Mouse (Mus musculus): ENCODE data around the gene Gm28038. TPM values are rescaled to one million over a fixed set of nuclear protein-coding genes. Genes with fewer than 3 reads are reported as not detected.

The Gm28038 gene
- total RNA-seq, 1 experiment from 2014 or later, result not detected

DNA sequence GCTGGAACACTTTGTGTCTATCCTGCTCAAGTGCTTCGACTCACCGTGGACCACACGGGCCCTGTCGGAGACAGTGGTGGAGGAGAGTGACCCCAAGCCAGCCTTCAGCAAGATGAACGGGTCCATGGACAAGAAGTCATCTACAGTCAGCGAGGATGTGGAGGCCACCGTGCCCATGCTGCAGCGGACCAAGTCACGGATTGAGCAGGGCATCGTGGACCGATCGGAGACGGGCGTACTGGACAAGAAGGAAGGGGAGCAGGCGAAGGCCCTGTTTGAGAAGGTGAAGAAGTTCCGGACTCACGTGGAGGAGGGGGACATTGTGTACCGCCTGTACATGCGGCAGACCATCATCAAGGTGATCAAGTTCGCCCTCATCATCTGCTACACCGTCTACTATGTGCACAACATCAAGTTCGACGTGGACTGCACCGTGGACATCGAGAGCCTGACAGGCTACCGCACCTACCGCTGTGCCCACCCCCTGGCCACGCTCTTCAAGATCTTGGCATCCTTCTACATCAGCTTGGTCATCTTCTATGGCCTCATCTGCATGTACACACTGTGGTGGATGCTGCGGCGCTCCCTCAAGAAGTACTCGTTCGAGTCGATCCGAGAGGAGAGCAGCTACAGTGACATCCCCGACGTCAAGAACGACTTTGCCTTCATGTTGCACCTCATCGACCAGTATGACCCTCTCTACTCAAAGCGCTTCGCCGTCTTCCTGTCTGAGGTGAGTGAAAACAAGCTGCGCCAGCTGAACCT, 25.0 kb upstream of the Gm28038 start:
- no peak for ATAC-seq (ENCODE audit: extremely low read depth, insufficient number of reproducible peaks, low FRiP score, poor library complexity, severe bottlenecking)

DNA sequence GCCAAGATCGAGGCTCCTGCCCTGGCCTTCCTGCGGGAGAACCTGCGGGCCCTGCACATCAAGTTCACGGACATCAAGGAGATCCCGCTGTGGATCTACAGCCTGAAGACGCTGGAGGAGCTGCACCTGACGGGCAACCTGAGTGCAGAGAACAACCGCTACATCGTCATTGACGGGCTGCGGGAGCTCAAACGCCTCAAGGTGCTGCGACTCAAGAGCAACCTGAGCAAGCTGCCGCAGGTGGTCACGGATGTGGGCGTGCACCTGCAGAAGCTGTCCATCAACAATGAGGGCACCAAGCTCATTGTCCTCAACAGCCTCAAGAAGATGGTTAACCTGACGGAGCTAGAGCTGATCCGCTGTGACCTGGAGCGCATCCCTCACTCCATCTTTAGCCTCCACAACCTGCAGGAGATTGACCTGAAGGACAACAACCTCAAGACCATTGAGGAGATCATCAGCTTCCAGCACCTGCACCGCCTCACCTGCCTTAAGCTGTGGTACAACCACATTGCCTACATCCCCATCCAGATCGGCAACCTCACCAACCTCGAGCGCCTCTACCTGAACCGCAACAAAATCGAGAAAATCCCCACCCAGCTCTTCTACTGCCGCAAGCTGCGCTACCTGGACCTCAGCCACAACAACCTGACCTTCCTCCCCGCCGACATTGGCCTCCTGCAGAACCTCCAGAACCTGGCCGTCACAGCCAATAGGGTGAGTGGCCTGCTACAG, 24.1 kb upstream of the Gm28038 start:
- no peak for ATAC-seq (ENCODE audit: extremely low read depth, insufficient number of reproducible peaks, low FRiP score, poor library complexity, severe bottlenecking)

DNA sequence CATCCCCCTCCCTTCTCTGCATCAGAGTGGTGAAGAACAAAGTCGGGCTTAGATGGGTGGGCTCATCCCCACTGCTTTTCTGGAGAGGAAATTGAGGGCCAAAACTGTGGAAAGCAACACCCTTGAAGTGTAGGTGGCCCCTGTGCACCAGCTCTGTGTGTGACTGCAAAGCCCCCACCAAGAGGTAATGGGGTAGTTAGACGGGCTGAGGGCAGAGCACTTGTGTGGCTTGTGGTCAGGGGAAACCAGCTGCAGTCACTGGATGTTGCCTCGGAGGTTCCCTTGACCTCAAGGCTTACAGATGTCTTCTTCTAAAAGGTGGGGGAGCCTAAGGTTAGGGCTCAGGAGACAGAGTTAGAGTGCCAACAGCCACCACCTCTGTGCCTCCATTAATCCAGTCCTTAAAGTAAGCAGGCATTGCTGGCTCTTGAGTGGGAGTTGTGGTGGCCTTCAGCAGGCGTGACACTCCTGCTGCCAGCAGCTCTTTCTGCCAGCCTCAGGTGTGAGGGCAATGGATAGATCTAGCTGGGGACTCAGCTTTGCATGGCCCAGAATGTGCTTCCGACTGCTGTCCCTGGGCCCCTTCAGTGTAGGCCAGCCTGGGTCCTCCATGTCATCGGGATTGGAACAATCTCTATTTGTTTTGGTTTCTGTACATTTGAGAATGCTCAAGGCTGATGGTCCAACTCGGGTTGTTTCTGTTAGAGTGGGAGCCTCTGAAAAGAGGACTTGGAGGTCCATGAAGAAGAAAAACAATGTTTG, 23.0 kb upstream of the Gm28038 start:
- ATAC-seq (ENCODE audit: extremely low read depth, insufficient number of reproducible peaks, low FRiP score, poor library complexity, severe bottlenecking), result no peak

DNA sequence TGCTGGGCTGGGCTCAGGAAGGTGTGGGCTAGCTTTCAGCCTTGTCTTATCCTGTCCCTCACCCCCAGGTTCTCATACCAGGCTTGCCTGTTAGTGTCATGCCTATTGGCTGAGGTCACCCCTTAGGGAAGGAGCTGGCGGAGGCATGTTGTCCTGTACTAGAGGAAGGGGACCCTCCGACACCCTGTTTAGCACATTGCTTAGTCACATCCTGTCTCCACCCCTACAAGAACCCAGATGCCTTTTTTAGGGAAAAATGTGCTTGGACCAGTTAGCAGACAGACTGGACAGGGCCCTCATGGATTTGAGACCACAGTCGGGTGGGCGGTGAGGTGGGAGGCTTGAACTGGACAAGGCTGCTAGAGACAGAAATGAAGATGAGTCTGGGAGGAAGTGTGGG, 22.2 kb upstream of the Gm28038 start:
- no peak for ATAC-seq (ENCODE audit: extremely low read depth, insufficient number of reproducible peaks, low FRiP score, poor library complexity, severe bottlenecking)

DNA sequence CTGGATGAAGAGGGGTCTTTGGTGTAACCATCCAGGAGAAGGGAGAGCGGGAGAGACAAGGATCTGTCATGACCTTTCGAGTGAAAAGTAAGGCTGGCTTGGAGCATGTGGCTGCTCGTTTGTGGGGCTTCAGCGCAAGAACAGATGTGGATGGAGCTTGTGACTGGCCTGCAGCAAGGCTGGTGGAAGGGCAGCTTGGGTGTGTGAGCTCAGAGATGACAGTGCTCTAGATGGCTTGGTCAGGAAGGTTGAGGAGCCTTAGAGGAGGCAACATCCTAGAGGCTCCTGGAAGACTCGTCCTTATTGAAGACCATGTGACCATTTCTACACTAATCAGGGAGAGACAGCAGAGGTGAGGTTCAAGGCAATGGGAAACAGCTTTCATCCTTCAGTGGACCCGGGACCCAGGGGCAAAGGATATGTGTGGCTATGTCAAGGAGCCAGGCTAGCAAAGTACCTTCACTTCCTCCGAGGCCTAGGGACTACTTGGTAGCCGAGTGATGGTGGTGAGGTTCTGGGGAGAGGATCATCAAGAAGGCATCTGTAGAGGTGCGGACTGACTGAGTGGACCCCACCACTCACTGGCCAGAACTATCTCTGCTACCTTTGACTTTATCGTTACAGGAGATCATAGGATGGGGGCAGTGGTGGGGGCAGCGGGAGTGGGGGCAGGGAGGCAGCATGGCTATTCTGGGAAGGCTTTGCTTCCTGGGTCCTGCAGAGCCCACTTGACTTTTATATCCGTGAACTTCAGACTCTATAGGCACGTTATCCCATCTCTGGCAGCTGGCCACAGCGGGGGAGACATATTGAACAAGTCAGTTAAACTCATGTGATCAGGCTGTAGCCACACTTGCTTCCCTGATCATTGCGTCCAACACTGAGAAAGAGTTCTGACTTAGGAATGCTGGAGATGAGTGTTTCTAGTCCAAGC, 21.4 kb upstream of the Gm28038 start:
- ATAC-seq (ENCODE audit: extremely low read depth, insufficient number of reproducible peaks, low FRiP score, poor library complexity, severe bottlenecking), result no peak

DNA sequence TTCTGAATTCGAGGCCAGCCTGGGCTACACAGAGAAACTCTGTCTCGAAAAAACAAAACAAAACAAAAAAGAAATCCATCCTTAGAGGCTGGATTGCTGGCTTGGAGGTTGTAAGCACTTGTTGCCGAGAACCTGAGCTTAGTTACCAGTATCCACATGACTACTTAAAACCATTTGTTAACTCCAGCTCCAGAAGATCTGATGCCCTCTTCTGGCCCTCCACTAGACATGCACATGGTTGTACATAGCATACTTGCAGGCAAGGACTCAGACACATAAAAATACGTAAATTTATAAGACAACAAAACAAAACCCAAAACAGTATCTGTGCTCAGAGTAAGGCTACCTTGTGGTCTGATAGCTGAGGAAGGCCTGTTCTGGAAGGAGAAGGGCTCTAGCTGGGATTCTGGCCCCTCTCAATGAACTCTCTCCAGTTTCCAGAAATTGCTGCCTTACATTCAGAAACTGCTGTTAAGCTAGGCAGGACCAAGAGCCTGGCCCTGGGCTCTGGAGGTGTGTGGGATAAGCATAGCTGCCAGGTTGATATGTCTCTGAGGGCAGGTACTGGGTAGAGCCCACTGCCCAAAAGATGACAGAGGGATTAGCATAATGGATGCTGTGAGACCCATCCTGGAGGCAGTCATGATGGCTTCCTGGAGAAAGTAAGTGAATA, 19.6 kb upstream of the Gm28038 start:
- no peak for ATAC-seq (ENCODE audit: extremely low read depth, insufficient number of reproducible peaks, low FRiP score, poor library complexity, severe bottlenecking)

DNA sequence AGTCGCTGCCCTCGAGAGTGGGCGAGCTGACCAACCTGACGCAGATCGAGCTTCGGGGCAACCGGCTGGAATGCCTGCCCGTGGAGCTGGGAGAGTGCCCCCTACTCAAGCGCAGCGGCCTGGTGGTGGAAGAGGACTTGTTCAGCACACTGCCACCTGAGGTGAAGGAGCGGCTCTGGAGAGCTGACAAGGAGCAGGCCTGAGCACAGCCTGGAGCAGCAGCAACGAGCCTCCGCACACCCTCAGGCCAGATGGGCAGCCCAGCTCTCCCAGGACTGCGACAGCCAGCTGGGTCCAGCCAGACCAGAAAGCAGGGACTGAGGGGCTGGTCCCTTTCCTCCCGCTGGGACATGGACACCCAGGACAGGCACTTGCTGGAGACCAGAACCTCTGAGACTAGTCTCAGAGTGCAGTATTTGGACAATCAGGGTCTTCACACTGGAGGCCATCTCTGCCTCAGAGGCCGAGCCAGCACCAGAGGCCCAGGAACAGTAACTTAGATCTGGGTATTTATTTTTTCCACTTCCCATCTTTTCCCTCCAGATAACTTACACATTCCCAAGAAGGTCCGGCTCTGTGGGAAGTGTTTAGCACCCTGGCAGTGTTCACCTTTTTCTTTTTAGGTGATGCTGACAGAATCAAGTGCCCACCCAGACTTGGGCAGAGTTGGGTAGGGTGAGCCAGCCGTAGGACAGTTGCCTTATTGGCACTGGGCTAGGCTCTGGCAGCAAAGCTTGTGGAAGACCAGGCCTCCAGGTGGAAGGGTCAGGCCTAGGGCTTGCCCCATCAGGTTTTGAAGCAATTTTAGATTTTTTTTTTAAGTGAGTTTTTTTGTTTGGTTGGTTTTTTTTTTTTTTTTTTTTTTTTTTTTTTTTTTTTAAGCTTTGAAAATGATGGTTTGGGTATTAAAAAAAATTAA, 18.7 kb upstream of the Gm28038 start:
- ATAC-seq (ENCODE audit: extremely low read depth, insufficient number of reproducible peaks, low FRiP score, poor library complexity, severe bottlenecking), result no peak

DNA sequence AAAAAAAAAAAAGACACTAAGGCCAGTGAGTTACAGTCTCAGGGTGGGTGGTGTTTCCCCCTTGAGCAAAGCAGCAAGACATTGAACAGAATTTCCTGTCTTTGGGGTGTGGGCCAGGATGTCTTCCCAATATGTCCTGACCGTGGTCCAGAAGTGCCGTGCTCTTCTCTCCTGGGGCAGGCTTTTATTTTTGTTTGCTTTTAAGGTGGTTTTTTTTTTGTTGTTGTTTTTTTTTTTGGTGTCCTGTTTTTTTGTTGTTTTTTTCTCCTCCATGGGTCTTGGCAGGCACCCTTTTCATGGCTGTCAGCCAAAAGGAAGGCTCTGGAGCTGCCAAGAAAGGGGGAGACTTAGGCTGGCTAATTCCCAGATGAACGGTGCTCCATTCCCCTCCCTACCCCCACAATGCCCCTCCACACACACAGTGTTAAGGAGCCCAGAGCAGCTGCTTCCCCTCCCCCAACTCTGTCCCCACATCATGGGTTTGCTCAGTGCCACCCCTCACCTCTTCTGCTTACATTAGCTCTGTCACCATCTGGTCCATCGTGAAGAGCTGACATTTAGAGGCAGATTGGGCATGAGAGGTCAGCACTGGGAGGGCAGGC, 17.9 kb upstream of the Gm28038 start:
- ATAC-seq (ENCODE audit: extremely low read depth, insufficient number of reproducible peaks, low FRiP score, poor library complexity, severe bottlenecking), result no peak

DNA sequence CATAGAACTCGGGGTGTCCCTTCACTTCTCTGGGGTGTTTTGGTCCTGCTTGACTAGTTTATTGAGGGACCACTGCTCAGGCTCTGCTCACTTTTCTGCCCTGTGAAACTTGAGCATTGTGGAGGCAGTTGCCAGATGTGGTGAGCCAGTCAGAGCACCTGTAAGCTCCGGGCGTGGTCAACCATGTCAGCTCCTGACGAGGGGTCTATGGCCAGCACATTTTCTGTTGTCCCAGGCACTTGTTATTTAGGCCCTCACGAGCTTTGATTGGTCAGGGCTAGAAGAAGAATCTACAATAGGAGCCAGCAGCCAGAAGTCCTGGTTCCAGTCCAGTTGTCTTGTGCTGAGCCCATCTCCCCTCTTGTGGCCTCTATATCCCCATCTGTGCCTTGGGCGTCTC, 17.0 kb upstream of the Gm28038 start:
- ATAC-seq (ENCODE audit: extremely low read depth, insufficient number of reproducible peaks, low FRiP score, poor library complexity, severe bottlenecking), result no peak

DNA sequence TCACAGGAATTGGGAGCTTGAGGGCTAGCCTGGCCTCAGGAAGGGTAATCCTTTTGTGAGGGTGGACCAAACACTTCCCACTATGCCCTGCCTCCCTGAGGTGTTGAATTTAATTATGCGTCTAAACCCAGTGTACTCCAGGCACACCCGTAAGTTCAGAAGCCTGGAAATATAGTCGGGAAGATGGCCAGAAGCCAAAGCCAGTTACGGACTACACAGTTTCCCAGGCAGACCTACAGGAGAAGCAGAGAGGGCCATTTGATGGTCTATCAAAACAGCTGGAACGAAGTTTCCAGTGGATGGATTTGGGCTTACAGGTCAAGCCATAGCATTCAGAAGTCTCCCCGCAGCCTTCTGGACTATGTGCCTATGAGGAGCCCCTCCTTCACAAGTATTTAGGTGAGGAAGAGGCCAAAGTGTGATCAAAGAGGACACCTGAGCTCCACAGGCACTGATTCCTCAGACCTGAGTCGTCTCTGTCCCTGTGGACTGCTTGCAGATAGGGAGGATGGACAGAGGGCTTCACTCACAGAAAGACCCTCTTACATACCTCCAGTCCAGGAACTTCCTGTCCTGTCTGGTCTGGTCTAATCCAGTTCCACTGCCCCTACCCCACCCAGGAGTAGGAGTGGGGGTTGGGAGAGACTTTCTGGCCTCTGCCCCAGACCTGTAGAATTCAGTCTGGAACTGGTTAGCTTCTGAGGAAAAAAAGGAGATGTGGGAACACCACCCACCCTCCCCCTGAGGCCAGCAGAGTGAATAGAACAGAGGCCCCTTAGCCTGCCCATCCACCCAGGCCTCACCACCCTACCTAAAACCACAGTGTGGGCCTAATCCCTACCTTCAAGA, 15.9 kb upstream of the Gm28038 start:
- ATAC-seq (ENCODE audit: extremely low read depth, insufficient number of reproducible peaks, low FRiP score, poor library complexity, severe bottlenecking), result no peak

DNA sequence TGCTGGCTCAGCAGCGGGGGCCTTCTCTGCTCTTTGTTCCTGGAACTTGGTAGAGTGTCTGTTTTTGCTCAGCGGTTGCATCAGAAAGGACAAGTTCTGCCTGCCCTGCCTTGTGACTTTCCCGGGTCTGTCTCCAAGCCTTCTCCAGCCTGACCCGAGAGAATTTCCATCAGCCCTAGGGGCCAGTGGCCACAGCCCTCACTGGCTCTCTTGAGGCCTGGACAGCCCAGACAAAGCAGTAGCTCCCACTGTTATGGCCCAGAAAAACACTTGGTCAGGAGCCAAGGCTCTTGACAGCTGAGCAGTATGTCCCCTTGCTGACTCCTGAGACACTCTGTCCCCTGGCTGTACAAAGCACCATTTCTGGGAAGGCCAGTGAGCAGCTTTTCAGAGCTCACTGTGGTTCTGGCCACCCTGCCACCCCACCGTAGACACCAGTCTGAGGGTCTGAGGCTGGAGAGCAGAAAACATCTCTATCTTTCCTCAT, 15.0 kb upstream of the Gm28038 start, which contains the start of gene Phyhd1:
Phyhd1 (plus strand) TSS at position 437 of the 487 bp plus-strand sequence.
- ATAC-seq (ENCODE audit: extremely low read depth, insufficient number of reproducible peaks, low FRiP score, poor library complexity, severe bottlenecking), result no peak

DNA sequence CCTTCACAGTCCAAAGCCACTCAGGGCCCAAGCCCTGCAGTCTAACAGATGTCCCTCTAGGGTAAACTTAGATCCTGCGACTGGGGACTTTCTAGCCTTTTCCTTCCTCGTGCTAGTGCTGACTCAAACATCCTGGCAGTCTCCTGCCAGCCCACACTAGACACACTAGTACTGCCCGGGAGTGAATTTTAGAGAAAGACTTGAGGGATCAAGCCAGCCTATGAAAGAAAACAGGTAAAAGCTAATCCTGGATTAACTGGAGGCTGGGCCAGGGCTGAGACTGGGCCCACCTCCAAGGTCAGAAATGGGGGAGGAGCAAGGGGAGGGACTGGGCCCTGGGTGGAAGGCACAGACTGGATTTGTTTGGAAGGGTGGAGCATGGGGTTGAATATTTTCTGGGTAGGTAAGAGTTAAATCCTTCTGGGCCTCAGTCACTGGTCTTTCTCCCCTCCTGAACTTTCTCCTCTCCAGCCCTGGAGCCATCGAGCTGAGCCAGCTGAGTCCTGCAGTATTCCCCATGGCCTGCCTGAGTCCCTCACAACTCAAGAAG, 14.4 kb upstream of the Gm28038 start:
- no peak for ATAC-seq (ENCODE audit: extremely low read depth, insufficient number of reproducible peaks, low FRiP score, poor library complexity, severe bottlenecking)

DNA sequence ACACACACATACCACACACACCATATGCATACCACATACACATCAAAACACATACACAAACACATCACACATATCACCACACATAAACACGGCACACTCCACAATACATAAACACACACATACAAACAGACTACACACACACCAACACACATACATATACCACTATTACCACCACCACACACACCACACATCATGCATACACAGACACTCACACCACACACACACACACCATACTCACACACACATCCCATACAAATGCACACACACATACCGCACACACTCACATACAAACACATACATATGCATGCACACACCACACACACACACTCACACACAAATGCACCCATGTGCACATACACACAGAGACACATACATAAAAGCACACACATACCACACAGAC, 13.4 kb upstream of the Gm28038 start:
- no peak for ATAC-seq (ENCODE audit: extremely low read depth, insufficient number of reproducible peaks, low FRiP score, poor library complexity, severe bottlenecking)

DNA sequence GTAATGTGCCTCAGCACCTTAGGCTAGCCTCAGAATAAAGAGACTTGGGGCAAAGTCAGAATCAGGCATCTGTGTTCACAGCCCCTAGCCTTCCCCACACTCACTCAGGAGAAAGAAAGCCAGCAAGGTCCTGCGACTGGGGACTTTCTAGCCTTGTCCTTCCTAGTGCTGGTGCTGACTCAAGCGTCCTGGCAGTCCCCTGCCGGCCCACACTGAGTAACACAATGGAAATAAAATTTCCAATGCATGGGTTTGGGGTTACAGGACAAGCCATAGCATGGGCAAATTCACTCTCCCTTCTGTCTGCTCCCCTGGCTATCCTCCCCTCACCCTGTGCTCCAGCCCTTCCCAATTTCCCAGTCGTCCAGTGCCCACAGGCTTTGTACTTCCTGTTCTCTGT, 12.5 kb upstream of the Gm28038 start:
- no peak for ATAC-seq (ENCODE audit: extremely low read depth, insufficient number of reproducible peaks, low FRiP score, poor library complexity, severe bottlenecking)

DNA sequence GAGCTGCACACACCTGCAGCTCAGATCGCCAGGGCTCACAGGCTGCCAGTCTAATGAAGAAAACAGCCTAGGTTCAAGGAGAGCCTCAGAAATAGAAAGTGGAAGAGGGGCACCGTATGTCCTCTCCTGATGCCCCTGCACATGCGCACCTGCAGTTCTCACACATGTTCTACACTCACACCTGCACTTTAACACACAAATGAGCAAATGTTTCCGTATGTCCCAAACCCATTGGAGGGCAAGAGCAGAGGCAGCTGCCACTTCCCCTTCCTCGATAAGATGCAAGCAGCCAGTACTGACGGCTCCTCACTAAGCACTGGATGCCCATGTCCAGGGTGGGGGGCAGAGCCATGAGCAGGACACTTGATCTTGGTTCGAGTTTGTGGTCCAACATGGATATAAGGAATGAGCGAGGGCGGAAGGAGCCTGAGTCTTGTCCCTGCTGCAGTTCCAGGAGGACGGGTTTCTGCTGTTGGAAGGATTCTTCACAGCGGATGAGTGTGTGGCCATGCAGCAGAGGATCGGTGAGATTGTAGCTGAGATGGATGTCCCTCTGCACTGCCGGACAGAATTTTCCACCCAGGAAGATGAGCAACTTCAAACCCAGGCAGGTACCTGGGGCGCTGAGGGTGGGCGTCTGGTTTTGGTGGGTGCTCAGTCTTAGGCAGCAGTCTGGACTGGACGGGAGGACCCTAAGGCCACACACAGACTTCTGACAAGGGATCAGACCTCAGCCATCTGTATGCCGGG, 11.4 kb upstream of the Gm28038 start:
- no peak for ATAC-seq (ENCODE audit: extremely low read depth, insufficient number of reproducible peaks, low FRiP score, poor library complexity, severe bottlenecking)
